ENCODE assay signal across 14 mouse cellular contexts in the genomic region with DNA sequence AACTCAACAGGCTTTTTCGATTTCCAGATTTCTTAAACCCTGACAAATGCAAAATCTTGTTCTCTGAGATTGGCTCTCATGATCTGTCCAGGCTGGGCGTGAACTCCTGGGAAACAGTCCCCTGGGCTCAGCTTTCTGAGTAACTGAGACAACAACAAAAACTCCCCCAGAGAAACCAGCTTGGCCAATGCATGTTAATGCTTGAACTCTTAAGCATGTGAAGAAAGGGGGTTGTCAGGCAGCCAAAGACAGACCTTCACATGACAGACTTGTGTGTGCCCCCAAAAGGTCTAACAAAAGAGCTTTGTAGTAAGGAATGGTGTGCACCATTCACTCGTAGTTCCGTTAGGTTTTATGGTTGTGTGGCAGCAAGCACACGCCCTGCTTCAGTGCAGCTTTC.
DNase-seq lines count a peak whose midpoint lies in the region; ATAC-seq and TF ChIP-seq lines count a peak whose summit lies in the region.
"Had no signal": no experiment of that assay in that cellular context is flagged by ENCODE, and none has a peak within 500 bp of the region (broad histone marks: within the 10 kb centered on the region; RNA-seq: fewer than 3 reads in every experiment).

No protein-coding gene starts in this region.

- H3K4me1 ChIP-seq in forebrain, embryonic 12.5 days, result peaks cover 14% of the 10 kb centered on the region
- peaks cover 11% of the 10 kb centered on the region for H3K4me1 ChIP-seq in forebrain, embryonic 15.5 days
- H3K4me1 ChIP-seq in heart, embryonic 12.5 days (replicated peaks), result peaks cover 4% of the 10 kb centered on the region
- H3K4me1 ChIP-seq in midbrain, postnatal 0 days (ENCODE audit: insufficient read depth, low read length), result no peaks in the 10 kb centered on the region
- H3K4me1 ChIP-seq in midbrain, embryonic 15.5 days, result no peaks in the 10 kb centered on the region

- peak; percentile 20; the same call in 1 of the 2 replicates for ATAC-seq in forebrain, embryonic 12.5 days (ENCODE audit: low FRiP score)
- no peak for ATAC-seq in forebrain, embryonic 15.5 days (replicated peaks)
- no peak for ATAC-seq in heart, embryonic 12.5 days (ENCODE audit: insufficient number of reproducible peaks, low FRiP score)
- ATAC-seq in midbrain, postnatal 0 days (ENCODE audit: low FRiP score), result no peak
- ATAC-seq in midbrain, embryonic 15.5 days (replicated peaks), result no peak

- no peaks in the 10 kb centered on the region for H3K27me3 ChIP-seq in forebrain, embryonic 12.5 days
- no peaks in the 10 kb centered on the region for H3K27me3 ChIP-seq in forebrain, embryonic 15.5 days
- 0 out of 2 replicates have a peak, but pooled peaks cover 7% of the 10 kb centered on the region for H3K27me3 ChIP-seq in heart, embryonic 12.5 days (replicated peaks)
- no peaks in the 10 kb centered on the region for H3K27me3 ChIP-seq in midbrain, postnatal 0 days (ENCODE audit: insufficient read depth, low read length)
- no peaks in the 10 kb centered on the region for H3K27me3 ChIP-seq in midbrain, embryonic 15.5 days (replicated peaks)
- H3K27me3 ChIP-seq: CH12.LX; kidney, embryonic 15.5 days had no signal

- peaks cover 14% of the 10 kb centered on the region for H3K36me3 ChIP-seq in forebrain, embryonic 12.5 days (replicated peaks)
- no peaks in the 10 kb centered on the region for H3K36me3 ChIP-seq in forebrain, embryonic 15.5 days
- H3K36me3 ChIP-seq in heart, embryonic 12.5 days, result 0 out of 2 replicates have a peak, but pooled peaks cover 3% of the 10 kb centered on the region
- no peaks in the 10 kb centered on the region for H3K36me3 ChIP-seq in midbrain, postnatal 0 days (ENCODE audit: insufficient read depth, low read length)
- H3K36me3 ChIP-seq in midbrain, embryonic 15.5 days (replicated peaks), result no peaks in the 10 kb centered on the region
- H3K36me3 ChIP-seq: kidney, embryonic 15.5 days had no signal

- no peak for TF ChIP-seq CTCF in midbrain, postnatal 0 days (IDR thresholded peaks at IDR 0.05)

- DNase-seq in heart, adult 18-20 months, result peak; percentile 64 to 70
- peak; percentile 9 for DNase-seq in midbrain, postnatal 0 days (ENCODE audit: low spot score)
- no peak for DNase-seq in thymus, postnatal 14 days
- DNase-seq: adrenal gland, adult 8-10 months; cerebellum, adult 18-20 months; lung, adult 18-20 months; lung, postnatal 36 days; thymus, postnatal 36 days had no signal

- no peak overlapping the region for H3K9ac ChIP-seq in forebrain, embryonic 12.5 days
- no peak overlapping the region for H3K9ac ChIP-seq in forebrain, embryonic 15.5 days (replicated peaks)
- H3K9ac ChIP-seq in heart, embryonic 12.5 days, result no peak overlapping the region
- no peak overlapping the region for H3K9ac ChIP-seq in midbrain, postnatal 0 days (replicated peaks; ENCODE audit: low read length, poor library complexity, severe bottlenecking)
- H3K9ac ChIP-seq in midbrain, embryonic 15.5 days, result no peak overlapping the region
- H3K9ac ChIP-seq: kidney, embryonic 15.5 days had no signal

- 0 out of 2 replicates have a peak overlapping the region, but pooled peaks have one; percentile 33 for H3K27ac ChIP-seq in forebrain, embryonic 12.5 days
- H3K27ac ChIP-seq in forebrain, embryonic 15.5 days (replicated peaks), result no peak overlapping the region
- H3K27ac ChIP-seq in heart, embryonic 12.5 days (ENCODE audit: poor library complexity, severe bottlenecking), result no peak overlapping the region
- H3K27ac ChIP-seq in midbrain, postnatal 0 days (ENCODE audit: low read depth, low read length), result no peak overlapping the region
- no peak overlapping the region for H3K27ac ChIP-seq in midbrain, embryonic 15.5 days
- H3K27ac ChIP-seq: kidney, embryonic 15.5 days had no signal

- no peak overlapping the region for H3K4me3 ChIP-seq in forebrain, embryonic 12.5 days (replicated peaks)
- H3K4me3 ChIP-seq in forebrain, embryonic 15.5 days, result no peak overlapping the region
- no peak overlapping the region for H3K4me3 ChIP-seq in heart, embryonic 12.5 days
- no peak overlapping the region for H3K4me3 ChIP-seq in midbrain, postnatal 0 days (ENCODE audit: low read depth, low read length)
- no peak overlapping the region for H3K4me3 ChIP-seq in midbrain, embryonic 15.5 days
- H3K4me3 ChIP-seq: kidney, embryonic 15.5 days had no signal

- 63% methylated on average over 5 of the region's 5 CpGs for WGBS in forebrain, embryonic 12.5 days
- WGBS in forebrain, embryonic 15.5 days, result 37% methylated on average over 5 of the region's 5 CpGs
- WGBS in heart, embryonic 12.5 days, result 82% methylated on average over 5 of the region's 5 CpGs
- 57% methylated on average over 5 of the region's 5 CpGs for WGBS in midbrain, postnatal 0 days
- WGBS in midbrain, embryonic 15.5 days, result 55% methylated on average over 5 of the region's 5 CpGs

- no peaks in the 10 kb centered on the region for H3K9me3 ChIP-seq in forebrain, embryonic 12.5 days
- H3K9me3 ChIP-seq in forebrain, embryonic 15.5 days, result no peaks in the 10 kb centered on the region
- H3K9me3 ChIP-seq in heart, embryonic 12.5 days (replicated peaks), result no peaks in the 10 kb centered on the region
- no peaks in the 10 kb centered on the region for H3K9me3 ChIP-seq in midbrain, postnatal 0 days (ENCODE audit: low read length)
- no peaks in the 10 kb centered on the region for H3K9me3 ChIP-seq in midbrain, embryonic 15.5 days
- H3K9me3 ChIP-seq: kidney, embryonic 15.5 days had no signal

- no peak overlapping the region for H3K4me2 ChIP-seq in forebrain, embryonic 12.5 days
- no peak overlapping the region for H3K4me2 ChIP-seq in forebrain, embryonic 15.5 days (replicated peaks)
- no peak overlapping the region for H3K4me2 ChIP-seq in heart, embryonic 12.5 days
- H3K4me2 ChIP-seq in midbrain, postnatal 0 days (ENCODE audit: low read depth, low read length, poor library complexity, severe bottlenecking), result no peak overlapping the region
- no peak overlapping the region for H3K4me2 ChIP-seq in midbrain, embryonic 15.5 days
- H3K4me2 ChIP-seq: kidney, embryonic 15.5 days had no signal
